Mouse (Mus musculus) frontal cortex, postnatal 14 days (tissue): ENCODE data around the gene Lonp1.
"Not testable (repeated sequence)": the region's sequence is repeated elsewhere in the genome, so short reads cannot be mapped to it uniquely, and the experiment has no call there.

Experiments used
- DNase-seq, 2 experiments: peaks; one replicate each; pipeline ENCODE4 v3.0.0; 2022; ENCODE audit warnings: low spot score in 2 of 2

Gene Lonp1

DNA sequence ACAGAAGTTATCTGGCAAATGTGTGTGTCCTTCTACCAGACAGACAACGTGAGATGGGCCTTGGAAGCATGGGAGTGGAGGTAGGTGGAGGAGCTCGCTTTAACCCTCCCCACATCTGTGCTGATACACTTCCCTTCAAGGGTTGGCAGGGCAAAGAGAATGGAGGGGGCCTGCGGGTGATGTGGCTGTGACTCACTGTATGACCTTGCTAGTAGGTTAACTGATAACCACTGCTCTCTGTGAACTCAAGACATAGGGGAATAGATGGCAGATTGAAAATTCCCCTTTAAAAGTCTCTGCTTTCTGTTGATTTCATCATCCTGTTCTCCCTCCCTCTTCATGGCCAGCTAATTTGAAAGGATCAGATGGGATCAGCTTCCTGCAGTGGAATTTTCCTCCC, 1.2 kb downstream of the Lonp1 start:
- DNase-seq: no peak

DNA sequence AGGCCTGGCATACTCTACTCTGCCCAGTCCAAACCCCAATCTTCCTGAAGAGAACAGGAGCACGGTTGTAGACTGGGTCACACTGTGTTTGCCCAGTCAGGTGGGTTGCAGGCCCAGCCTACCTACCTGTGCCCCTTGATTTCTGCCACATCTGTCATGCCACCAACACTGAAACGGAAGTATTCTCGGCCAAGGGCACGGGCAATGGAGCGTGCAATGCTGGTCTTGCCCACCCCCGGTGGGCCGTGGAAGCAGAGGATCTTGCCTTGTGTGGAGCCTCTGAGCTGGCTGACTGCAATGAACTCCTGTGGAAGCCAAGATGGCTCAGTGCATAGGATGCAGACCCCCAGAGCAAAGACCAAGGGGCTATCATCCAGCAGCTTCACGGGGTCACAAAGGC, 9.1 kb downstream of the Lonp1 start:
- DNase-seq: no peak

DNA sequence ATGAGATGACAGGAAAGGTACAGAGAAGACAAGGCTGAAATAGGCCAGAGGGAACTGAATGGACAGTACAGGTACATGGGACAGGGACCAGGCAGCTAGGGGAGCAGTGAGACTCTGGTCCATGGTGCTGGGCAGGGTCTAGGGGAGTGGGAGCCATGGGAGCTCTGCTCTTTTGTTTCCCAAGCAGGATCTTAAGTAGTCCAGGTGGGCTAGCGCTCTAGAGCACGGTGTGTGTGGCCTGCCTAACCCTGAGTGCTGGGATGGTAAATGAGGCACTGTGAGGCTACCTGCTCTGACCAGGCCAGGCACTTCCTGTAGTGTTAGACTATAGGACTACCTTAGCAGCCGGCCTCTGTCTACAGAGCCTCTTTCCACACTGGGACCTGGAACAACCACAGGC, 10.0 kb downstream of the Lonp1 start:
- no peak for DNase-seq

DNA sequence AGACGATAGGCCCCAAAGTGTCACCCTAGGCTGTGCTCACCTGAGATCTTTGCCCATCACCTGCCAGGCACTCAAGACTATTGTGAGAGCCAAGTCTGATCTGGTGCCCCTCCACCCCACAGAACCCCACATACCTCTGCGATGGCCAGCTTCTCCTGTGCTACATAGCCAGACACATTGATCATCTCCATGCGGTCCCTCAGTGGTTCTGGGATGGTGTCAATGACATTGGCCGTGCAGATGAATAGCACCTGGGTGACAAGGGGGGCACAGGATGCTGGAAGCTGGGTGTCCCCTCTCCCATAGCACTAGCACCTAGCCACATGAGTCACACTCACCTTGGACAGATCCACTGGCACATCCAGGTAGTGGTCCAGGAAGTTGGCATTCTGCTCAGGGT, 10.9 kb downstream of the Lonp1 start:
- DNase-seq: no peak

DNA sequence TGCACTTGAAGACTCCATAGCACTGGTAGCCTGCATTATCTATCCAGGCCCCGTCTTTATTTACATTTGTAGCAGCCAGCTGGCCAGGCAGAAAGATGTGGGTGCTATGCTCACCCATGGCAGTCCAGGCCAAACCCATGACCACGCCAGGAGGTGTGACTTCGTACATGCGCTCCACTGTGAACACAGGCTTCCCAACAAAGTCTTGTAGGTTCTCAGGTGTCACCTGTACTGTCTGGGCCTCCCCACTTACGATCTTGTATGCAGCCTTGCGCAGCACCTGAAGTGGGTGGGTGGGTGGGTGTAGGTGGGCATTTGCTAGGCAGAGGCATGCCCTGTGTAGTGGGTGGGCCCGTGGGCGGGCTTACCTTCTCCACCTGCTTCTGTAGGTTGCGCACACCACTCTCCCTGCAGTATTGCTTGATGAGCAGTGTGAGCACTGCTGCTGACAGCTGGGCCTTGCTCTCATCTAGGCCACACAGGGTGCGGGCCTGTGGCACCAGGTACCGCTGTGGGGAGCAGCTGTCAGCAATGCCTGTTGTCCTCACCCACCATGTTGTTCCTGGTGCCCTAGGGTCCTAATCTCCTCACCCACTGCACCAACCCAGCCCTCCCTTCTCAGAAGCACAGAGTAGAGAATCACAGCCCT, 11.4 kb downstream of the Lonp1 start:
- no peak for DNase-seq

DNA sequence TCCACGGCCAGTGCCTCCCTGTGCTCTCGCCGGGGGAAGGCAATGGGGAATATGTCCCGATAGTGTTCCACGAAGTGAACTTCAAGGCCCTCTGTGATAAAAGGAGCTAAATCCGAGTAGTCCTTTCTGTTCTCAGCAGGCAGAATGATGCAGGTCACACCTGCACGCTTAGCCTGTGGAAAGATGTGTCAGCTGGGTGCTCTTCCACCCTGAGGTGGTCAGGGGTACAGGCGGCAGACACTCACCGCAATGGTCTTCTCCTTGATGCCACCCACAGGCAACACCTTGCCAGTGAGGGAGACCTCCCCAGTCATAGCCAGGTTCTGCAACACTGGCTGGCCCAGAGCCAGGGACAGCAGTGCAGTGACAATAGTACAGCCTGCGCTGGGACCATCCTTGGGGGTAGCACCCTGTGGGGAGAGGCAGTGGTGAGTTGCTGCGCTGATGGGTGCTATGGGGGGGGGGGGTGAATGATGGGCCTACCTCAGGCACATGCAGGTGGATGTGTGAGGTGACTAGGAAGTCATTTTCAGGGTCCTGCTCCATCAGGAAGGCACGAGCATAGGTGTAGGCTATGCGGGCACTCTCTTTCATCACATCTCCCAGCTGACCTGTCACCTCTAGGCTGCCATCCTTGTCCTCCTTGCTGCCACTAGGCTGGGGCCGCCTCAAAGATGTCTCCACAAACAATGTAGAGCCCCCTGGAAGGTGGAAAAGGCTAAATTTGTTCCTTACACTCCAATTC, 12.1 kb downstream of the Lonp1 start:
- no peak for DNase-seq

DNA sequence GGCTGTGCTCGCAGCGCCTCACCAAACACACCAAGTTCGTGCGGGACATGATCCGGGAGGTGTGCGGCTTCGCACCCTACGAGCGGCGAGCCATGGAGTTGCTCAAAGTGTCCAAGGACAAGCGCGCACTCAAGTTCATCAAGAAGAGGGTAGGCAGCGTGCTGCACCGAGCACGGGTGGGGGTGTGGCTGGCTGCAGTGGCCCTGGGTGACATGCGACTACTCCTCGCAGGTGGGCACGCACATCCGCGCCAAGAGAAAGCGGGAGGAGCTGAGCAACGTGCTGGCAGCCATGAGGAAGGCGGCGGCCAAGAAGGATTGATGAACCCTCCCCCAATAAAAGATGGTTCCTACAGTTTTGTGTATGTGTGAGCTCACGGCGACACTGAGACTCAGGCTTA, 12.8 kb downstream of the Lonp1 start:
- DNase-seq: not testable (repeated sequence)

DNA sequence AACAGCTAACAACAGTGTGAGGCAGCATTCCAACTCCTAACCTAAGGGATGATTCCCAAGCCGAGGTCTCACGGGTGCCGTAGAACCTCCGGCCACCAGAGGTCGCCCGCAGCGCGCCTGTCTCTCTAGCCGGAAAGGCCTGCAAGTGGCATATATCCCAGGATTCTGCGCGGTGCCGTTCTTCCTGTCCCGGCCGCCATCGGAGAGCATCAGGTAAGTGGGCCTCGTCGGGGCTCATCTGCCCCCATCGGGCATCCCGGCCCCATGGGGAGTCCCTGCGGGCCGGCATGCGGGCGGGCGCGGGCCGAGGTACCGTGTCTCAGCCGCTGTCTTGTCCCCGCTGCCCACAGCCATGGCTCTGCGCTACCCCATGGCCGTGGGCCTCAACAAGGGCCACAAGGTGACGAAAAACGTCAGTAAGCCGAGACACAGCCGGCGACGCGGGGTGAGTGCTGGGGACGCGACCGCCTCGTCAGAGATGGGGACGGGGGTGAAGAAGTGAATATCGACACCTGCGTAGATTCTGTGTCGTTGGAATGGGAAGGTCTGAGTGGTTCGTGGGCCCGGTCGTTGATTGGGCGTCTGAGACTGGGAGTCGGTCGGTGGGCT, 13.3 kb downstream of the Lonp1 start, which contains the start of gene Rpl36:
Rpl36 (plus strand) TSS at position 181 of the 609 bp plus-strand sequence.
- peak; percentile 93 to 98 for DNase-seq

DNA sequence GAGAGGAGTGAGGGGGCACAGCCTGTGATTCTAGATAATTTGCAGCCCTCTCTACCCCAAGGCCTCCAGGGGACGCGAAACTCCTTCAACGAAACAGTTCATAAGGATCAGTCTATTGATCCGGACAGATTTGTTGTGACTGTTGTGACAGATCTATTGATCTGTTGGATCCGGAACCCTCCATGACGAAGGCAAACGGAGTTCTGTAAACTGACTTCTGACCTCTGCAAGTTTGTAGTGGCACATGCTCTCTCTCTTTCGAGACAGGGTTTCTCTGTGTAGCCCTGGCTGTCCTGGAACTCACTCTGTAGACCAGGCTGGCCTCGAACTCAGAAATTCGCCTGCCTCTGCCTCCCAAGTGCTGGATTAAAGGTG, 14.1 kb downstream of the Lonp1 start:
- DNase-seq: not testable (repeated sequence)

DNA sequence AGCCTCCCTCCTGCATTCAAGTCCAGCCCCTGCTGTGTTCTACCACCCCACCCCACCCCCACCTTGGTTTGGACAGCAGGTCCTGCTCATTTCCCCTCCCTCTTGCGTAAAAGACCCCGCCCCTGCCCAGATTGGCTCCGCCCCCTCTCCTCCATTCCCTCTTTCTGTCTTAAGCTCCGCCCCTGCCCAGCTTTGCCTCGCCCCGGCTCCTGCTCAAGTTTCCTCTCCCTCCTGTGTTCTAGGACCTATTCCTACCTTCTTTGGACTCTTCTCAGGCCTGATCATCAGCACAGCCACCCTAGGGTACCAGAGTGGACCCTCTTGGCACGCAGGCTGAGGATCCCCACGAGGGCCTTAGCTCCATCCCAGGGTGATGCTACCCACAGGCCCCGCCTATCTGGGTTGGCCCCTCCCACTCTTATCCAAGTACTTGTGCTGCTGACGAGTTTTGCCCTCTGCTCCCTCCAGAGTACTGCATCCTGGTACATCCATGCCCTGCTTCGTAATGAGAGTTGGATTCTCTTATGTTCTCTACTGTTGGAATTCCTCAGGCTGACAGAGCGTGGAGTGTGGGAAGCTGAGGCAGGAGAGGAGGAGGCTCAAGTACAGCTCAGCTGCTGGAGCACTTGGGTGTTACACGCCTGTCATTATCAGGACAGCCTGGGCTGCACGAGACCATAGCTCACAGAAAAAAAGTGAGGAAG, 14.7 kb downstream of the Lonp1 start:
- DNase-seq: no peak

DNA sequence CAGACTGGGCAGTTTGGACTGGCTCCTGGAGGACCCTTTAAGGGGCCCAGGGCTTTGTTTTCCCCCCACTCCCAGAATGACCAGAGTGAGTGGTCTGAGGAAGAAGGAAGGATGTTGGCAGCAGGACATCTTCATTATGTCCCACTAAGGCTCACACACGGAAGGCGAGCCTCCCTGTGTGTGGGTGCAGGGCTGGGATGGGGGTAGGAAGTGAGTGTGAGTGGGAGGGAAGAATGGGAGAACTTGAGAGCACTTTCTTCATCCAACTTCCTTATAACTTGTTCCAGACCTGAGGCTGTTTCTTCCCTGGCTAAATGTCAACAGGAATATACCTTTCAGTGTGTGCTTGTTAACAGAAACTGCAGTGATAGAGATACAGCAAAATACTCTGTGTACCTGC, 15.4 kb downstream of the Lonp1 start:
- no peak for DNase-seq

DNA sequence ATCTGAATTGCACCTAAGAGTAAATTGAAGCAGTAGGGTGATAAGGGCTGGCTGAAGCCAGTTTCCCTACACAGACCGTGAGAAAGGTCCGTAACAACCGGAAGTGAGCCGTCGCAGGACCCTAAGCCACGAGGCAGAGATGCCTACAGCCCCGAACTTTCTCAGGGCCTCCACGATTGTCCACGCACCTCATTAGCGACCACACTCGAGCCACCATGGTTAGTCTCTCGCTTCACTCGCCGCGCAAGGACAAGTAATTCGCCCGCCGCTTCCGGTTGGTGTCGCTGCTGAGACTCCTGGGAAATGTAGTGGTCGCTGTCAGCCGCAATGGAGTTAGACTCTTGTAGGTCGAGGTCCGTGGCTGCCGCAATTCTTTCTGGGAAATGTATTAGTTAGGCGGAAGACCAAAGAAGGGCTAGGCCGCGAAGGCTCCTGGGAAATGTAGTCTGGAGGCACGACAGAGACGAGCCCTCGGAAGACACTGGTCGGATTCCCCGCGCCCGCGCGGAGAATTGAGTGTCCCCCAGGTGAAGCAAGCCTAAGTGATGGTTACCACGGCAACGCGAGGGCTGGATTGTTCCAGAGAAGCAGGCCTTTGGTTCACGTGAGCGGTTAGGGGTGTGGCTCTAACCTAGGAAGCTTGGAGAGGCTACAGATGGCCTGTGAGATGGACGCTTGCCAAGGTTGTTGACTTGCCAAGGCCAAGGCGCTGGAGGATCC, 17.1 kb downstream of the Lonp1 start, which contains the start of gene 2410015M20Rik:
2410015M20Rik (minus strand) TSS at position 320 of the 720 bp plus-strand sequence.
- DNase-seq: peak; percentile 96

DNA sequence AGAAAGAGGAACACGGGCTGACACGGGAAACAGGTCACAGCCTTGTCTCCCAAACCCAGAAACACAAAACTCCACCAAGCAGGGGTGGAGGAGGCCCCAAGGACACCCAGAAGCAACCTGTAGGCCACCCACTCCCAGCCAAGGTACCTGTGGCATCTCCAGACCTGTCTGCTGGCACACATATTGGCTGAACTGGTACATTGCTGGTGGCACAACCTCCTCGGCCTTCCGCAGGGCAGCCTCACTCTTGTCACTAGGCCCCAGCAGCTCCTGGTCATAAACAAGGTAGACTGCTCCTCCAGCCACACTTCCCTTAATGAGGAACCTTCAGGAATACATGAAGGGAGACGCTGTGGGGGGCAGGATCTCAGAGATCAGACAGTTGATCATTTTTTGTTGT, 18.0 kb downstream of the Lonp1 start:
- no peak for DNase-seq

DNA sequence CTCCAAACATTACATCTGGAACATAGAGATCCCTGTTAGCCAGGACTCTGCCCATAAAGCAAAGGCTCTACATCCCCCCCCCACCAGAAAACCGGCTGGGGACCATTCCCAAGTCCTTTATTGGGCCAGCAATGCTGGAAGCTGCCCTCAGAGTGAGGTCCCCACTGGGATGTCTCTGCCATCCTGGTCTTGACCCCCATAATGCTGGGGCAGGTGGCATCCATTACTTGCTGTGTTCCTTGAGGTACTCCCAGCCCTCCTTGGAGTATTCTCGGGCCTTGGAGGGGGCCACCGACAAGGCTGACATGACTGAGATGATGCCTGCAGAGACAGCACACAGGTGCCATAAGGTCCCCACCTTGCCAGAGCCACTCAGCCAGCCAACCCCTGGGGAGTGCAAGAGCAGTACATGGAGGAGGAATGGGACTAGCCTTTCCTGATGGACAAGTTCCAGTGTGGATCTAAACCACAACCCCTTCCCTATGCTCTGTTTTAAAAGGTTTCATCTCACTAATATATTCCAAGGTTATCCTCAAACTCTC, 19.1 kb downstream of the Lonp1 start:
- no peak for DNase-seq

DNA sequence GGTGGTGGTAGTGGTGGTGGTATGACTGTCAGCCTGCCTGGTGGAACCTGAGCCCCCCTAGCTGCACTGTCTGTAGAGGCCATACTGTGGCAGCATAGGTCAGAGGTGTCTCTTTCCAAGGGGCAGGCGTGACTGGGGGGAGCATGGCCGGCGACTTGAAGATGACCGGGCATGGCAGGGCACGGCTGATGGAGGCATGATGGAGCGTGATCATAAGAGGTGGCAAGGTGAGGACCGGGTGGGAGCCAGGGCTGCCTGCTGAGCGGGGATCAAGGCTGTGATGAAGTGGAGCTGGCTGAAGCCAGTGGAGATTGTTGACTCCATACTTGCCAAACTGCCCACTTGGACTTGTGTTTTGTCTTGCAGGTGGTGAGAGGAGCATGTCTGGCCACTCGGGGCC, 21.3 kb downstream of the Lonp1 start:
- DNase-seq: no peak

DNA sequence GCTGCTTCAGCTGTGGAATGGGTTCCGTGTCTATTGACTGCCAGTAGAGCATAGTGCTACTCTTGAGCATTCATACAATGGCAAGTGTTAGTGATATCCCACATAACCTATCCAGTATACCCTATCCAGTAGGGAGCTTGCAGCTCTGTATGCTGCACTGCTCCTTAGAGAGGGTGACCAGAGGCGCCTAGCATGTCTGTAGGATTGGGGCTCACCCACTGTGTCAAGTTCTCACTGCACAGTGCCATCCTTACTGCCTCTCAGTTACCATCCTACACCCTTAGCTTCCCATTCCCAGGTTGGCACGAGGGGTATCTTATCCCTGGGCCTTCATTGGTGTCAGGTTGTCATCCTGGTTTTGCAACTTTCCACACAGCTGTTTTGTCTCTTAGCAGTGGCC, 22.3 kb downstream of the Lonp1 start:
- DNase-seq: no peak

DNA sequence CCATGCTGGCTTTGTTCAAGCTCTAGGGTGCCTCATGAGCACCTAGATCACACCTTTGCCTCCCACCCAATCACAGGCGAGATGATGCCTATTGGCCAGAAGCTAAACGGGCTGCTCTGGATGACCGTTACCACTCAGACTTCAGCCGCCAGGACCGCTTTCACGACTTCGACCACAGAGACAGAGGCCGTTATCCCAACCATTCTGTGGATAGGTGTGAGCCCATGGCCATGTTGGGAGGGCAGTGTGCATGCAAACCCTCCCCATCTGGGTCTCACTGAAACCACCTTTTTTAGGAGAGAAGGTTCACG, 22.7 kb downstream of the Lonp1 start:
- DNase-seq: no peak

DNA sequence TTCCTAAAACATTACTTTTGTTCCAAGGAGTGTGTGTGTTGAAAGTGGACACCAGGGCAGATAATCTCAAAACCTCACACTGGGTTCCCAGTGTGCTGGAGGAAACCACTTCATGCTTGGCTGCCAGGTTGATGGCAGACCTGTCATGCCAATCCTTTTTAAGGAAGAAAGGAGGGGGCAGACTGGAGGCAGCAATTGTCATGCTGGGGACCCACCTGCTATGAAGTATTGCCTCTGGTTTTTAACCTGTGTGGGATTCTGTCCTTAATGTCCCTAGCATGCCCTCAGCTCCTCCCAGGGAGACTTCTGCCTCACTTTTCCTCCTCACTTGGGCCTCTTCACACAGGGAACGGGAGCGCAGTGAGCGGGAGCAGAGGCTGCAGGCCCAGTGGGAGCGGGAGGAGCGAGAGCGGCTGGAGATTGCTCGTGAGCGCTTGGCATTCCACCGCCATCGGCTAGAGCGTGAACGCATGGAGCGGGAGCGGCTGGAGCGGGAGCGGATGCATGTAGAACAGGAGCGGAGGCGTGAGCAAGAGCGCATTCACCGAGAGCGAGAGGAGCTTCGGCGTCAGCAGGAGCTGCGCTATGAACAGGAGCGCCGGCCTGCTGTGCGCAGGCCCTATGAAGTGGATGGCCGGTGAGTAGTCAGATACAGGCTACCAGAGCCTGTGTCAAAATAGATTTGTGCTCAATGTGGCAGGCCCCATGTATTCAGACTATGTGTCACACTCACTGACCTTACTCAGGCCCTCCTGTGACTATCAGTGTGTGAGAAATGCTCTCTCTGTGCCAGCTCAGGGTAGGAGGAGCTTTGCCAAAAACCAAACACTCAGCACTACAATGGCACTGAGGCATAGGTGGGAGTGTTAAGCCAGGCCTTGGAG, 23.3 kb downstream of the Lonp1 start:
- no peak for DNase-seq

DNA sequence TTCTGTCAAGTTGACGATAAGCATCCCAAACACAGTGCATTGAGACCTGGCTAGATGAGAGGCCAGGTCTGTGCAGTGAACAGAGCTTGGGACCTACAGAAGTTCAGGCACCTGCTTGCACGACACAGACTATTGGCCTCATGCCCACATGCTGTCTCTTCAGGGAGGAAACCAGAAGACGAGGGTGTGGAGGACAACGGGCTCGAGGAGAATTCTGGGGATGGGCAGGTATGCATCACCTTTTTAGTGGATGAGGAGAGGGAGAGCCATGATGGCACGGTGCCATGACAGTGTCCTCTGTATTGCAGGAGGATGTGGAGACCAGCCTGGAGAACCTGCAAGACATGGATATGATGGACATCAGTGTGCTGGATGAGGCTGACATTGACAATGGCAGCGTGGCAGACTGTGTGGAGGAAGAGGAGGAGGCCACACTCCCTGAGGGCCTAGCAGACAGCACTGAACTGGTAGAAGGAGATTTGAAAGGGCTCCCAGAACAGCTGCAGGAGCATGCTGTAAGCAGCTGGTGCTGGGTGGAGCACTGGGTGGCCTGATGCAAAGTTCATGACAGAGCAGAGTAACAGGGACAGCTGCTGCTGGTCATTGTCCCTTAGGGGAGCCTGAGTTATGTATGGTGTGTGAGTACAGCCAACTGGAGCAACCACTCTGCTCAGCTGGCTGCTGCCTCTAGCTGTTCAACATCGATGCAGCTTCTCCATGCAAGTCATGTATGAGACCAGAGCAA, 33.0 kb downstream of the Lonp1 start:
- DNase-seq: no peak

DNA sequence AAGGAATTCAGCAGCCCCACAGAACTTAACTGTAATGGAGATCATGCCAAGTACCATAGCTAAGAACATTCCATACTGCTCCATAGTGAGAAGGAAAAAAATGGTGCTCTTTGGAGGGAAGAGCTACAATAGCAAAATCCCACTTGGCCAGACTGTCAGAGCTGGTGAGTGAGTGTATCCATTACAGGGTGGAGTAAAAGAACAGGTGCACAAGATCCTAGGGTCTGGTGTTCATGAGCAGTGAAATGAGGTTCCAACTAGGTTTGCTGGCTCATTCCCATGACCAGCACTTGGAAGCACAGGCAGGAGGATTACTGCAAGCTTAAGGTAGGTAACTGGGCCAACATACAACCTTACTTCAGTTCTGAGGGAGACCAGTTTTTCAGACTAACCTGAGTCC, 34.1 kb downstream of the Lonp1 start:
- DNase-seq: no peak
